Mouse (Mus musculus): ENCODE measurements at regions not wholly inside any gene's neighbourhood (a gene's known extent, or its start where the extent isn't known, plus 50 kb on each side); places are given as distances from the start of the nearest gene placed in this dataset.

- Histone ChIP-seq H3K4me3 (no peak overlapping the region), H3K4me1 (no peaks in the 10 kb centered on the region), H3K9me3 (no peaks in the 10 kb centered on the region), H3K27ac (replicated peaks) (no peak overlapping the region), H3K27me3 (no peaks in the 10 kb centered on the region), H3K4me2 (replicated peaks) (no peak overlapping the region), H3K36me3 (no peaks in the 10 kb centered on the region), H3K9ac (replicated peaks) (no peak overlapping the region)
- WGBS = 87% methylated on average over 14 of the region's 14 CpGs
- no peak for ATAC-seq (ENCODE audit: low FRiP score, low read depth)
Observed at GRCm38 (mm10) chr8:26432161-26432919, 313.0 kb downstream of the Gm45692 start.

DNA sequence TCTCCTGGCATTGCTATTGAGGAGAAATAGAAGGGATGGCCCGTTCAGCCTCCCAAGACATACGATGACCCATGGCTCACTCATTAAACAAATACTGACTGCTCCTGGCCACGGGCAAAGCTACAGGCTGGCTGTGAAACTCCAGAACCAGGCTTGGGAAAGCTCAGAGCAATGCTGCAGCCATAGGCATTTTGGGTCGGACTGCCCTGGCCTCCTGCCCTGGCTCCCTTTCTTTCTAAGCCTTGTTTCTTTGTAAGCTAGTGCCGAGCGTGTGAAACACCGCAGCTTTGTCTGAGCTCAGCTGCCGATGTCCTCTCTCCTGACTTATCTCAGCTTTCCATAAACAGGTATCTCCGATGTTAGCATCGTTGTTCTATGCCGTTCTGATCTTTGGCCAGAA lies 316.9 kb downstream of the Gm45692 start:
- no peaks in the 10 kb centered on the region for H3K27me3 ChIP-seq
- no peak overlapping the region for H3K4me3 ChIP-seq
- H3K4me2 ChIP-seq (replicated peaks) = no peak overlapping the region
- ATAC-seq (ENCODE audit: low FRiP score, low read depth) = no peak
- no peak overlapping the region for H3K9ac ChIP-seq (replicated peaks)
- no peaks in the 10 kb centered on the region for H3K36me3 ChIP-seq
- H3K4me1 ChIP-seq = 0 out of 2 replicates have a peak, but pooled peaks cover 3% of the 10 kb centered on the region
- WGBS = 90% methylated on average over 11 of the region's 11 CpGs
- no peak overlapping the region for H3K27ac ChIP-seq (replicated peaks)
- H3K9me3 ChIP-seq = no peaks in the 10 kb centered on the region

- Histone ChIP-seq H3K4me3 (no peak overlapping the region), H3K36me3 (no peaks in the 10 kb centered on the region), H3K9ac (replicated peaks) (no peak overlapping the region), H3K27ac (replicated peaks) (no peak overlapping the region), H3K4me2 (replicated peaks) (no peak overlapping the region), H3K27me3 (no peaks in the 10 kb centered on the region), H3K4me1 (0 out of 2 replicates have a peak, but pooled peaks cover 3% of the 10 kb centered on the region), H3K9me3 (no peaks in the 10 kb centered on the region)
- ATAC-seq (ENCODE audit: low FRiP score, low read depth) = no peak
- WGBS = 72% methylated on average over 3 of the region's 3 CpGs
Observed at GRCm38 (mm10) chr8:26437571-26437970, 318.2 kb downstream of the Gm45692 start.

DNA sequence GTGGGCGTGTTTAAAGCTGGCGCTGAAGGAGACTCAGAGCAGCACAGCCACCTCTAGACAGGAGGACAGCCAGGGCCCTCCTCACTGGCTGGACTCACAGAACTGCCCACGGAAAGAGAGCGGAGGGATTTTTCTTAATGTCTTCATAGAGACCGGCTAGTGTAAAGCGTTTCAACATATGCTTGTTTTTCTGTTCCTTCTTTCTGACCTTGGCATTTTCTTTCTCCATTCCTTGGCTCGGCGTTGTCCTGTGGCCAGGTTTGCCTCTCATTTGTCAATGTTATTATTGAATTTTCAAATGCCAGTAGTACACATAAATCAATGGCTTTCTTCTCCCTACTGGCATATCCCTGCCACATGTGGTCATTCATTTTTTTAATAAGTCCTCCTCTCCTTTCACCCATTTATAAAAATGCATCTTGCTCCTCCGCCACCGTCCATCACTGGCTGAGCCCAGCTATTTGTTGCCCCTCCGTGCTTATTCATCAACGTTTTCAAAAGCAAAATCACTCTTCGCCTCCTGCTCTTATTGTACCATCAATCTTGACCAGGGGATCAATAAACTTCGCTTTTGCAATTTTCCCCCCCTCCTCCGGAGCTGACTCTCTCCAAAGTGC lies 319.0 kb downstream of the Gm45692 start:
- no peak overlapping the region for H3K27ac ChIP-seq (replicated peaks)
- 78% methylated on average over 15 of the region's 15 CpGs for WGBS
- no peak overlapping the region for H3K4me3 ChIP-seq

GRCm38 (mm10) chr8:26438877-26439276 lies 319.5 kb downstream of the Gm45692 start:
- no peak overlapping the region for H3K4me3 ChIP-seq
- no peak overlapping the region for H3K9ac ChIP-seq (replicated peaks)
- 60% methylated on average over 16 of the region's 16 CpGs for WGBS
- H3K4me2 ChIP-seq (replicated peaks) = peak overlapping the region; percentile 19; the same call in 1 of the 2 replicates
- no peak overlapping the region; the same call in 1 of the 2 replicates for H3K27ac ChIP-seq (replicated peaks)
- no peak for ATAC-seq (ENCODE audit: low FRiP score, low read depth)
- no peaks in the 10 kb centered on the region for H3K27me3 ChIP-seq
- H3K36me3 ChIP-seq = no peaks in the 10 kb centered on the region
- H3K9me3 ChIP-seq = no peaks in the 10 kb centered on the region
- 0 out of 2 replicates have a peak, but pooled peaks cover 3% of the 10 kb centered on the region for H3K4me1 ChIP-seq

More for the DNA sequence above, 319.0 kb downstream of the Gm45692 start:
- Histone ChIP-seq H3K9ac (replicated peaks) (no peak overlapping the region), H3K9me3 (no peaks in the 10 kb centered on the region), H3K36me3 (no peaks in the 10 kb centered on the region), H3K4me2 (replicated peaks) (peak overlapping the region; percentile 19; the same call in 1 of the 2 replicates), H3K4me1 (0 out of 2 replicates have a peak, but pooled peaks cover 3% of the 10 kb centered on the region), H3K27me3 (no peaks in the 10 kb centered on the region)
- no peak for ATAC-seq (ENCODE audit: low FRiP score, low read depth)

DNA sequence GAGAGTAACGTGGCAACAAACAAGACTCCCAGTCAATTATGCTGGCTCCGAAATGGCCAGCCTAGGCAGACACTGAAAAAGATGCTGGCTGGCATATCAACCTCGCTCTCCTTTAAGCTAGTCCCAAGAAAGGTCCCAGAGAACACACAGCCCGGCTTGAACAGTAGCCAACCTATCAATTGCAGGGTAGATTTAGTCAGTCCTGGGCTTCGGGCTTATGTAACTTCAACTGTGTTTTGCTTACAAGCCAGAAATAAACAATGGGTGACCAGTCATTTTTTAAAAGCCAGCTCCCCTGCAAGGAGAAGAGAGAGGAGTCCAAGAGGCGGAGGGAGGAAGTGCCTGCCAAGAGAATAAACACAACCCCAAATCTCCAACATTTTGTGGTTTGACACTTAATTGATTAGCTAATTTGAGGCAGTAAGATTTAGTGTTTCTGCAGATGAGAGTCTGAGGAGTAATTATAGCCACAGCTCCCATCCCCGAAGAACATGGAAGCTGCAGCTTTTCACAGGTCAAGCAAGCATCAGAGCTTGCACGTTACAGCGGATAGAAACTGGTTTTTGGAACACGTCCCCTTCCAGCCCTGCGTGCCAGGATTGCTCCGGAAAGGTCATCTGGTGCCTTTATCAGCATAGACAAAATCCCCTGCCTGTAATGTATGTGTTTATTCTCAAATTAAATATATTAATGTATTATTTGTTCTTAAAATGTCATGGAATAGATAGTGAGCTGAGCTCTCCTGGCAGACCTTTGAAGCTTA lies 322.1 kb downstream of the Gm45692 start:
- H3K27ac ChIP-seq (replicated peaks) = no peak overlapping the region
- no peak overlapping the region for H3K9ac ChIP-seq (replicated peaks)
- H3K4me2 ChIP-seq (replicated peaks) = no peak overlapping the region
- no peak overlapping the region for H3K4me3 ChIP-seq
- ATAC-seq (ENCODE audit: low FRiP score, low read depth) = no peak
- no peaks in the 10 kb centered on the region for H3K9me3 ChIP-seq
- 0 out of 2 replicates have a peak, but pooled peaks cover 3% of the 10 kb centered on the region for H3K4me1 ChIP-seq
- no peaks in the 10 kb centered on the region for H3K36me3 ChIP-seq
- 85% methylated on average over 12 of the region's 12 CpGs for WGBS
- no peaks in the 10 kb centered on the region for H3K27me3 ChIP-seq

DNA sequence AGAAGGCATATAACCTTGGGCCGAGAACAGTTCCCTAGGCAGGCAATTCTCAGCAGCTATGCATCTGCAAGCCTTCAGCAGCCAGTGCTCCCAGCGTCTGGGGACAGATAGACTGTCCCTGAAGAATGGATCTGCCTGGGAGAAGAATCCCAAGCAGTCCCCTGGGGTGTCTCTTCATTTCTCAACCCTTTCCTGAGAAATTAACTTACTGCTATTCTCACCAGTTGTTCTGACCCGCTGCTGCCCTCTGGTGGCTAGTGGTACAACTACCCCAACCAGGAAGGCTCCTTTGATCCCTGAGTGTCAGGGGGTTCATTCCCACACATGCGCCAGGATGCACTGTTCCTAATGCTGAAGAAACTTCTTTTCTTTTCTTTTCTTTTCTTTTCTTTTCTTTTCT lies 323.7 kb downstream of the Gm45692 start:
- H3K36me3 ChIP-seq = no peaks in the 10 kb centered on the region
- no peak for ATAC-seq (ENCODE audit: low FRiP score, low read depth)
- no peak overlapping the region for H3K4me2 ChIP-seq (replicated peaks)
- no peaks in the 10 kb centered on the region for H3K27me3 ChIP-seq
- no peak overlapping the region for H3K4me3 ChIP-seq
- H3K4me1 ChIP-seq = 0 out of 2 replicates have a peak, but pooled peaks cover 3% of the 10 kb centered on the region
- no peak overlapping the region for H3K9ac ChIP-seq (replicated peaks)
- no peak overlapping the region for H3K27ac ChIP-seq (replicated peaks)
- no peaks in the 10 kb centered on the region for H3K9me3 ChIP-seq
- 35% methylated on average over 4 of the region's 4 CpGs for WGBS

DNA sequence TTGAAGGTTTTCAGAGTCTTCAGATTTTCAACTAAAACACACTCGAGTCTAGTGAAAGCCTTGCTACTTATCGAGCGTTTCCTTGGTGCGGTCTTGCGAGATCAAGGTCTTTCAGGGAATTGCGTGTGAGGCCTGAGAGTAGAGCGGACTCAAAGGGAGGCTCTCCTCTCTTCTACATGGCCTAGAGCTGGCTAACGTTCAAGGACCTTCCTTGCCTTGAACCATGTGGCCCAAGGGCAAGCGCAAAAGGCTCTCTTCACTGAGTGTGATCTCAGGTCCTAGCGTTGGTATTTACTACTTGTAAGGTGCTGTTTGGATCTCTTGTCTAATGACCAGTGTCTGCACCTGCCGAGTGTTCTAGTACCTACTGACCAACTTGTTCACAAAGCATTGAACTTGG lies 324.4 kb downstream of the Gm45692 start:
- Histone ChIP-seq H3K9me3 (no peaks in the 10 kb centered on the region), H3K27ac (replicated peaks) (no peak overlapping the region), H3K4me1 (0 out of 2 replicates have a peak, but pooled peaks cover 3% of the 10 kb centered on the region), H3K4me2 (replicated peaks) (no peak overlapping the region), H3K36me3 (no peaks in the 10 kb centered on the region), H3K4me3 (no peak overlapping the region), H3K9ac (replicated peaks) (no peak overlapping the region), H3K27me3 (no peaks in the 10 kb centered on the region)
- 90% methylated on average over 11 of the region's 11 CpGs for WGBS
- ATAC-seq (ENCODE audit: low FRiP score, low read depth) = no peak

- H3K4me3 ChIP-seq = no peak overlapping the region
- WGBS = 82% methylated on average over 4 of the region's 4 CpGs
- H3K4me1 ChIP-seq = no peaks in the 10 kb centered on the region
- H3K9ac ChIP-seq (replicated peaks) = no peak overlapping the region
- no peaks in the 10 kb centered on the region for H3K36me3 ChIP-seq
- H3K27me3 ChIP-seq = no peaks in the 10 kb centered on the region
- no peak for ATAC-seq (ENCODE audit: low FRiP score, low read depth)
- H3K9me3 ChIP-seq = no peaks in the 10 kb centered on the region
- no peak overlapping the region for H3K4me2 ChIP-seq (replicated peaks)
- no peak overlapping the region for H3K27ac ChIP-seq (replicated peaks)
Observed at GRCm38 (mm10) chr8:26445991-26446390, 326.7 kb downstream of the Gm45692 start.

- H3K4me1 ChIP-seq = no peaks in the 10 kb centered on the region
- H3K27ac ChIP-seq (replicated peaks) = no peak overlapping the region
- H3K4me3 ChIP-seq = no peak overlapping the region
- no peak overlapping the region for H3K9ac ChIP-seq (replicated peaks)
- H3K27me3 ChIP-seq = no peaks in the 10 kb centered on the region
- H3K4me2 ChIP-seq (replicated peaks) = no peak overlapping the region
- WGBS = 89% methylated on average over 8 of the region's 8 CpGs
- H3K9me3 ChIP-seq = no peaks in the 10 kb centered on the region
- no peaks in the 10 kb centered on the region for H3K36me3 ChIP-seq
- ATAC-seq (ENCODE audit: low FRiP score, low read depth) = no peak
Observed at GRCm38 (mm10) chr8:26447886-26448640, 328.7 kb downstream of the Gm45692 start.

DNA sequence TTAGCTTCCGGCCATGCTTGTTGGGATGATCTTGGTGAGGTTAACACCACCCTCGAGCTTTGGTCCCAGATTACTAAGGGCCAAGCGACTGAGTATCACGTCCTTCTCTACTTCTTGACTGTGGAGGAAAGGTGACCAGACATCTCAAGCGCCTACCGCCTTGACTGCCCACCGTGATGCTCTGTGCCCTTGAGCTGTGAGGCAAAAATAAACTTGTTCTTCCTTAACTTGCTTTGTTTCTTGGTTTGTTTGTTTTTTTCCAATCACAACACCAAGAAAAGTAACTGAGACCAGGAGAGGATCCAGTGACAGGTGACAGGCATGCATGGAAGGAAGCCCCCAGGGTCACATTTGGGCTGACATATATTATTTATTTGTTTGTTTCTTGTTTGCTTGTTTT lies 330.0 kb downstream of the Gm45692 start:
- Histone ChIP-seq H3K4me3 (no peak overlapping the region), H3K9ac (replicated peaks) (no peak overlapping the region), H3K27ac (replicated peaks) (no peak overlapping the region), H3K9me3 (no peaks in the 10 kb centered on the region), H3K36me3 (no peaks in the 10 kb centered on the region), H3K27me3 (no peaks in the 10 kb centered on the region), H3K4me1 (no peaks in the 10 kb centered on the region), H3K4me2 (replicated peaks) (no peak overlapping the region)
- no peak for ATAC-seq (ENCODE audit: low FRiP score, low read depth)
- WGBS = 92% methylated on average over 7 of the region's 7 CpGs
